Mouse (Mus musculus): Measurements from ENCODE around the gene Iqsec1. TPM values are rescaled to one million over a fixed set of nuclear protein-coding genes. Genes with fewer than 3 reads are reported as not detected.
A peak's percentile ranks its signal among the peaks of the same experiment; 100 is the strongest.

Iqsec1 gene
- polyA plus RNA-seq, 1 experiment from 2014 or later, result 4.2 TPM

GRCm38 (mm10) chr6:90798201-90798600, 190.3 kb downstream of the Iqsec1 start:
- DNase-seq, result no peak
- no peaks in the 10 kb centered on the region for H3K36me3 ChIP-seq (replicated peaks; ENCODE audit: insufficient read depth, low read length)
- no peaks in the 10 kb centered on the region for H3K4me1 ChIP-seq (ENCODE audit: insufficient read depth)
- H3K27me3 ChIP-seq (ENCODE audit: insufficient read depth, low read length), result no peaks in the 10 kb centered on the region
- no peak for ATAC-seq
- H3K4me2 ChIP-seq (ENCODE audit: low read depth, low read length), result no peak overlapping the region
- no peak overlapping the region for H3K9ac ChIP-seq (replicated peaks)
- H3K4me3 ChIP-seq (ENCODE audit: low read depth, low read length), result no peak overlapping the region
- TF ChIP-seq CTCF (IDR thresholded peaks at IDR 0.05; ENCODE audit: low read depth) (no peak), EP300 (IDR thresholded peaks at IDR 0.05; ENCODE audit: low read depth) (no peak)
- no peak overlapping the region for H3K27ac ChIP-seq (ENCODE audit: low read depth)
- no peaks in the 10 kb centered on the region for H3K9me3 ChIP-seq (ENCODE audit: low read length)

GRCm38 (mm10) chr6:90796902-90797596, 191.4 kb downstream of the Iqsec1 start:
- TF ChIP-seq CTCF (IDR thresholded peaks at IDR 0.05; ENCODE audit: low read depth) (peak; percentile 41), EP300 (IDR thresholded peaks at IDR 0.05; ENCODE audit: low read depth) (no peak)
- no peak for ATAC-seq
- Histone ChIP-seq H3K9ac (replicated peaks) (no peak overlapping the region), H3K4me2 (ENCODE audit: low read depth, low read length) (no peak overlapping the region), H3K27ac (ENCODE audit: low read depth) (no peak overlapping the region), H3K36me3 (replicated peaks; ENCODE audit: insufficient read depth, low read length) (no peaks in the 10 kb centered on the region), H3K9me3 (ENCODE audit: low read length) (no peaks in the 10 kb centered on the region), H3K27me3 (ENCODE audit: insufficient read depth, low read length) (no peaks in the 10 kb centered on the region), H3K4me3 (ENCODE audit: low read depth, low read length) (no peak overlapping the region), H3K4me1 (ENCODE audit: insufficient read depth) (no peaks in the 10 kb centered on the region)
- DNase-seq, result no peak
- WGBS (ENCODE audit: insufficient replicate concordance), result 69% methylated on average over 2 of the region's 2 CpGs

GRCm38 (mm10) chr6:90790901-90791300, 197.6 kb downstream of the Iqsec1 start:
- no peaks in the 10 kb centered on the region for H3K27me3 ChIP-seq (ENCODE audit: insufficient read depth, low read length)
- ATAC-seq, result no peak
- DNase-seq, result no peak

GRCm38 (mm10) chr6:90789520-90789919, 199.0 kb downstream of the Iqsec1 start:
- DNase-seq (no peak), ATAC-seq (no peak)
- Histone ChIP-seq H3K27me3 (ENCODE audit: insufficient read depth, low read length) (no peaks in the 10 kb centered on the region), H3K4me3 (ENCODE audit: low read depth, low read length) (no peak overlapping the region), H3K4me2 (ENCODE audit: low read depth, low read length) (no peak overlapping the region), H3K4me1 (ENCODE audit: insufficient read depth) (no peaks in the 10 kb centered on the region), H3K9me3 (ENCODE audit: low read length) (no peaks in the 10 kb centered on the region), H3K36me3 (replicated peaks; ENCODE audit: insufficient read depth, low read length) (no peaks in the 10 kb centered on the region), H3K27ac (ENCODE audit: low read depth) (no peak overlapping the region), H3K9ac (replicated peaks) (no peak overlapping the region)
- TF ChIP-seq CTCF (IDR thresholded peaks at IDR 0.05; ENCODE audit: low read depth) (no peak), EP300 (IDR thresholded peaks at IDR 0.05; ENCODE audit: low read depth) (no peak)
- 34% methylated on average over 5 of the region's 5 CpGs for WGBS (ENCODE audit: insufficient replicate concordance)

More at GRCm38 (mm10) chr6:90790901-90791300, 197.6 kb downstream of the Iqsec1 start:
- no peaks in the 10 kb centered on the region for H3K4me1 ChIP-seq (ENCODE audit: insufficient read depth)
- H3K4me3 ChIP-seq (ENCODE audit: low read depth, low read length), result no peak overlapping the region
- H3K27ac ChIP-seq (ENCODE audit: low read depth), result no peak overlapping the region
- H3K9ac ChIP-seq (replicated peaks), result no peak overlapping the region
- TF ChIP-seq EP300 (IDR thresholded peaks at IDR 0.05; ENCODE audit: low read depth) (no peak), CTCF (IDR thresholded peaks at IDR 0.05; ENCODE audit: low read depth) (no peak)
- no peaks in the 10 kb centered on the region for H3K36me3 ChIP-seq (replicated peaks; ENCODE audit: insufficient read depth, low read length)
- no peaks in the 10 kb centered on the region for H3K9me3 ChIP-seq (ENCODE audit: low read length)
- no peak overlapping the region for H3K4me2 ChIP-seq (ENCODE audit: low read depth, low read length)

- H3K27me3 ChIP-seq (ENCODE audit: insufficient read depth, low read length), result no peaks in the 10 kb centered on the region
- no peak overlapping the region for H3K4me2 ChIP-seq (ENCODE audit: low read depth, low read length)
- H3K9ac ChIP-seq (replicated peaks), result no peak overlapping the region
- peak; percentile 4; the same call in 1 of the 2 replicates for ATAC-seq
- TF ChIP-seq CTCF (IDR thresholded peaks at IDR 0.05; ENCODE audit: low read depth) (no peak), EP300 (IDR thresholded peaks at IDR 0.05; ENCODE audit: low read depth) (no peak)
- H3K9me3 ChIP-seq (ENCODE audit: low read length), result no peaks in the 10 kb centered on the region
- H3K27ac ChIP-seq (ENCODE audit: low read depth), result peak overlapping the region; percentile 3; the same call in 1 of the 2 replicates
- WGBS (ENCODE audit: insufficient replicate concordance), result 70% methylated on average over 3 of the region's 3 CpGs
- H3K4me1 ChIP-seq (ENCODE audit: insufficient read depth), result no peaks in the 10 kb centered on the region
- no peak for DNase-seq
- no peaks in the 10 kb centered on the region for H3K36me3 ChIP-seq (replicated peaks; ENCODE audit: insufficient read depth, low read length)
- no peak overlapping the region for H3K4me3 ChIP-seq (ENCODE audit: low read depth, low read length)
Measured at GRCm38 (mm10) chr6:90787587-90787986, 200.9 kb downstream of the Iqsec1 start.

GRCm38 (mm10) chr6:90787036-90787435, 201.4 kb downstream of the Iqsec1 start:
- Histone ChIP-seq H3K27ac (ENCODE audit: low read depth) (peak overlapping the region; percentile 3; the same call in 1 of the 2 replicates), H3K9ac (replicated peaks) (no peak overlapping the region), H3K4me2 (ENCODE audit: low read depth, low read length) (no peak overlapping the region), H3K36me3 (replicated peaks; ENCODE audit: insufficient read depth, low read length) (no peaks in the 10 kb centered on the region), H3K27me3 (ENCODE audit: insufficient read depth, low read length) (no peaks in the 10 kb centered on the region), H3K4me1 (ENCODE audit: insufficient read depth) (no peaks in the 10 kb centered on the region), H3K4me3 (ENCODE audit: low read depth, low read length) (no peak overlapping the region), H3K9me3 (ENCODE audit: low read length) (no peaks in the 10 kb centered on the region)
- peak; percentile 68 for DNase-seq
- TF ChIP-seq CTCF (IDR thresholded peaks at IDR 0.05; ENCODE audit: low read depth) (no peak), EP300 (IDR thresholded peaks at IDR 0.05; ENCODE audit: low read depth) (no peak)
- ATAC-seq, result peak; percentile 51
- 55% methylated on average over 6 of the region's 6 CpGs for WGBS (ENCODE audit: insufficient replicate concordance)
